Mouse (Mus musculus) C2C12 (cell line): ENCODE data around the gene Fthl17f.
"Not testable (repeated sequence)": the region's sequence is repeated elsewhere in the genome, so short reads cannot be mapped to it uniquely, and the experiment has no call there.

Source experiments
- CEBPB ChIP-seq: IDR thresholded peaks from one replicate; pipeline ENCODE4 v1.6.1; 2011; ENCODE audit warnings: low read depth, mild to moderate bottlenecking, control low read depth, moderate library complexity
- CTCF ChIP-seq: IDR thresholded peaks from one replicate; pipeline ENCODE4 v1.5.1; 2011; ENCODE audit not compliant: control insufficient read depth, insufficient read depth, insufficient read length
- MAX ChIP-seq: IDR thresholded peaks from one replicate; pipeline ENCODE4 v1.6.1; 2011; ENCODE audit warnings: mild to moderate bottlenecking, control low read depth
- USF1 ChIP-seq: IDR thresholded peaks from one replicate; pipeline ENCODE4 v1.6.1; 2011; ENCODE audit warnings: low read depth, mild to moderate bottlenecking, control low read depth, moderate library complexity

DNA sequence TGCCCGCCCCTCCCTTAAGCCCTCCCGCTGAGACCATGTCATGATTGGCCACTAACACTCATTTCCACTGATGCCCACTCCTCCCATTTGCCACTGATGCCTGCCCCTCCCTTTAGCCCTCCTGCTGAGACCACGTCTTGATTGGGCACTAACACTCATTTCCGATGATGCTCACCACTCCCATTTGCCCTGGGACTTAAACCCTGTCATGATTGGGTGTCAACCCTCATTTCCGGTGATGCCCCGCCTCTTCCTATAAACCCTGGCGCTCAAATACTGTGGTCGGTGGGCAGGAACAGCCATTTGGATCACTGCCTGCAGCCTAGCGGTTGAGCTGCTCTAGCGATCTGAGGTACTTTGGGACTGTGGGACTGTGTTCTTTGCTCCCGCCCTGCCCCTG lies at the start of gene Fthl17f:
- TF ChIP-seq CTCF, USF1, CEBPB, MAX: not testable (repeated sequence)
